Mouse (Mus musculus): Measurements from ENCODE around the gene Rin2. TPM values are rescaled to one million over a fixed set of nuclear protein-coding genes. Genes with fewer than 3 reads are reported as not detected.
A peak's percentile ranks its signal among the peaks of the same experiment; 100 is the strongest.

Gene Rin2
- polyA plus RNA-seq, 1 experiment from 2014 or later = 9.9 TPM

DNA sequence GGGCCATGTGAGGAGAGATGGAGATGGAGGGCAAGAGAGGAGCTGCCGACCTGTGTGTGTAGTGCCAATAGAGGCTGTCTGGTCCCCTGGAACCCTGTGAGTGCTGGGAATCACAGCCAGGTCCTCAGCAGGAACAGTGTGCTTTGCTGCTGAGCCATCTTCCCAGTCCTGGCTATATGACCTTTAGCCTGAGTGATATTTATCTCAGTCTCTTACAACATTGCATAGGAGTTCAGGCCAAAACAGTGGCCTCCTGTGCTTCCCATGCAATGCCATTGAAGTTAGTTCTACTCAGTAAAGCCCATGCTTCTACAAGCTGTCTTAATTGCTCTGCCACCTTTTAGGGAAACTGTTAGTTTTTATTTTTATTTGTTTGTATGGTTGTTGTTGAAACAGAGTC, 160.9 kb downstream of the Rin2 start:
- no peaks in the 10 kb centered on the region for H3K27me3 ChIP-seq (replicated peaks; ENCODE audit: control insufficient read depth, insufficient read depth, low read length)
- no peak overlapping the region for H3K4me3 ChIP-seq (replicated peaks; ENCODE audit: low read length)
- H3K9me3 ChIP-seq (ENCODE audit: control insufficient read depth, low read length) = no peaks in the 10 kb centered on the region
- no peak for ATAC-seq
- H3K4me1 ChIP-seq (replicated peaks; ENCODE audit: control insufficient read depth, insufficient read depth, low read length) = peaks cover 6% of the 10 kb centered on the region
- no peak overlapping the region for H3K9ac ChIP-seq (replicated peaks; ENCODE audit: low read depth, low read length)
- no peak overlapping the region for H3K4me2 ChIP-seq (ENCODE audit: low read length)
- 93% methylated on average over 1 of the region's 1 CpGs for WGBS
- no peak overlapping the region for H3K27ac ChIP-seq (ENCODE audit: low read length)
- H3K36me3 ChIP-seq (ENCODE audit: control insufficient read depth, insufficient read depth) = no peaks in the 10 kb centered on the region

DNA sequence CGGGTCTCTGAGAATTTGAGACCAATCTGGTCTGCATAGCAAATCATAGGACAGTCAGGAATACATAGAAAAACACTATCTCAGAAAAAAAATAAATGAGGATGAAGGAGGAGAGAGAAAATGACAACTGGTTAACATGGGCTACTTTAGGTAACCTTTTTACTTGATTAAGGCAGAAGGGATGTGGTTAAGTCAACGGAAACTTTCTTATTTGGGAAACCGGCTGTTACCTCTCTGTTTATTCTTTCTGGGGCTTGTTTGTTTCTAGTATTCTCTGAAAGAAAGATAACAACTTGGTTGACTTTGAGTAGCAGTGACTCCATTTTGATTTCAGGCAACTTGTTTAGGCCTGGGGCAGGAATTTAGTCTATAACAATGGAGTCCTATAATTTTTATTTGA, 163.7 kb downstream of the Rin2 start:
- 96% methylated on average over 3 of the region's 3 CpGs for WGBS
- Histone ChIP-seq H3K27ac (ENCODE audit: low read length) (no peak overlapping the region), H3K27me3 (replicated peaks; ENCODE audit: control insufficient read depth, insufficient read depth, low read length) (no peaks in the 10 kb centered on the region), H3K4me1 (replicated peaks; ENCODE audit: control insufficient read depth, insufficient read depth, low read length) (no peaks in the 10 kb centered on the region), H3K4me3 (replicated peaks; ENCODE audit: low read length) (no peak overlapping the region), H3K9ac (replicated peaks; ENCODE audit: low read depth, low read length) (no peak overlapping the region), H3K36me3 (ENCODE audit: control insufficient read depth, insufficient read depth) (no peaks in the 10 kb centered on the region), H3K9me3 (ENCODE audit: control insufficient read depth, low read length) (no peaks in the 10 kb centered on the region), H3K4me2 (ENCODE audit: low read length) (no peak overlapping the region)
- ATAC-seq = no peak

DNA sequence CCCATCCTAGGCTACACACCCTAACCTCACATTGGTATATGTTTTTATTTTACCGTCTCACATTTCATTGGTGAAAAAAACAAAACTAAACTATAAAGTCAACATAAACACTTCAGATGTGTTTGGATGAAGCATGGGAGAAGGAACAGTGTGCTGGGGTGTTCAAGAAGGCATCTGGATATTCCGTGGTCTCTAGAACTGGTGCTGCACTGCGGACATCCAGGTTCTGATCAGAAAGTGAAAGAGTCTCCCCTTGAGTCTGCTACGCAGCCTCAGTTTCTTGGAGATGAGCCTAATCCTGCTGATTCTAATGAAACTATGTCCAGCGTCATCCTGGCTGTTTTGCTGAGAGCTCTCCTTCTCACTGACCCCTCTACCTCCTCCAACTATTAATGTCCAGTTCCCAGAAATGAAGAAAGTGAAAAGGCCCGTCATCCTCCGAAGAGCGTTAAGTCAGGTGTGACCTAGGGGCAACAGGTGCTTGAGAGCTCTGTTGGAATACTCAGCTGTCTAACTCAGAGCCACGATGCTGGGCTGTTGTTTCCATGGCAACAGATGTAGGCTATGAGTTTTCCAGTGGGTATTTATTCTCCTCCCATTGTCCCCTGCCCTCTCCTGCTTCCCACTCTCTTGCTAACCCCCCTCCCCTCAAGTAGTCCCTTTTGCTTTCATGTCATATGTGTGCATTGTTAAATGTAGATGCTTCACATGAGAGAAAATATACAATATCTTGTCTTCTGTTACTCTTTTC, 164.7 kb downstream of the Rin2 start:
- no peaks in the 10 kb centered on the region for H3K36me3 ChIP-seq (ENCODE audit: control insufficient read depth, insufficient read depth)
- no peak overlapping the region for H3K4me3 ChIP-seq (replicated peaks; ENCODE audit: low read length)
- H3K9me3 ChIP-seq (ENCODE audit: control insufficient read depth, low read length) = no peaks in the 10 kb centered on the region
- no peak overlapping the region for H3K27ac ChIP-seq (ENCODE audit: low read length)
- 75% methylated on average over 9 of the region's 9 CpGs for WGBS
- H3K27me3 ChIP-seq (replicated peaks; ENCODE audit: control insufficient read depth, insufficient read depth, low read length) = no peaks in the 10 kb centered on the region
- H3K4me2 ChIP-seq (ENCODE audit: low read length) = no peak overlapping the region
- H3K4me1 ChIP-seq (replicated peaks; ENCODE audit: control insufficient read depth, insufficient read depth, low read length) = no peaks in the 10 kb centered on the region
- ATAC-seq = peak; percentile 55; the same call in 1 of the 2 replicates
- no peak overlapping the region for H3K9ac ChIP-seq (replicated peaks; ENCODE audit: low read depth, low read length)

DNA sequence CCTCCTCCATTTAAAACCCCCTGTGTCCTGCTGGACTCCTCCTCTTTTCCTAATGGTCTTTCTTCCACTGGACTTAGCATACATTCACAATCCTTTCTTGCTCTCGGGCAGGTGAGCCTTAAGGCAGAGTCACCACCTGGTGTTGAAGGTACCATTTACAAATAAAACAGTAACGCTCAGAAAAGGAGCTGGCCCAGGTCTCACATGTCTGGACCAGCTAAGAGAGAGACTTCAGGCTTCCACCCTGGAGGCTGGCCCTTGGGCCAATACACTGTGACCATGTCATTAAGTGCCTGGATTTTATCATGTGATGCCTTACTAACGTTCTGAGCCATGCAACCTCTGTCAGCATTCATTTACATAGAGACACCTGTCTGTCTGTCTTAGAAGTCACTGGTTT, 165.3 kb downstream of the Rin2 start:
- Histone ChIP-seq H3K4me3 (replicated peaks; ENCODE audit: low read length) (no peak overlapping the region), H3K27ac (ENCODE audit: low read length) (no peak overlapping the region), H3K36me3 (ENCODE audit: control insufficient read depth, insufficient read depth) (no peaks in the 10 kb centered on the region), H3K9ac (replicated peaks; ENCODE audit: low read depth, low read length) (no peak overlapping the region), H3K9me3 (ENCODE audit: control insufficient read depth, low read length) (no peaks in the 10 kb centered on the region), H3K27me3 (replicated peaks; ENCODE audit: control insufficient read depth, insufficient read depth, low read length) (no peaks in the 10 kb centered on the region), H3K4me1 (replicated peaks; ENCODE audit: control insufficient read depth, insufficient read depth, low read length) (no peaks in the 10 kb centered on the region), H3K4me2 (ENCODE audit: low read length) (no peak overlapping the region)
- 73% methylated on average over 3 of the region's 3 CpGs for WGBS
- ATAC-seq = peak; percentile 28; the same call in 1 of the 2 replicates

DNA sequence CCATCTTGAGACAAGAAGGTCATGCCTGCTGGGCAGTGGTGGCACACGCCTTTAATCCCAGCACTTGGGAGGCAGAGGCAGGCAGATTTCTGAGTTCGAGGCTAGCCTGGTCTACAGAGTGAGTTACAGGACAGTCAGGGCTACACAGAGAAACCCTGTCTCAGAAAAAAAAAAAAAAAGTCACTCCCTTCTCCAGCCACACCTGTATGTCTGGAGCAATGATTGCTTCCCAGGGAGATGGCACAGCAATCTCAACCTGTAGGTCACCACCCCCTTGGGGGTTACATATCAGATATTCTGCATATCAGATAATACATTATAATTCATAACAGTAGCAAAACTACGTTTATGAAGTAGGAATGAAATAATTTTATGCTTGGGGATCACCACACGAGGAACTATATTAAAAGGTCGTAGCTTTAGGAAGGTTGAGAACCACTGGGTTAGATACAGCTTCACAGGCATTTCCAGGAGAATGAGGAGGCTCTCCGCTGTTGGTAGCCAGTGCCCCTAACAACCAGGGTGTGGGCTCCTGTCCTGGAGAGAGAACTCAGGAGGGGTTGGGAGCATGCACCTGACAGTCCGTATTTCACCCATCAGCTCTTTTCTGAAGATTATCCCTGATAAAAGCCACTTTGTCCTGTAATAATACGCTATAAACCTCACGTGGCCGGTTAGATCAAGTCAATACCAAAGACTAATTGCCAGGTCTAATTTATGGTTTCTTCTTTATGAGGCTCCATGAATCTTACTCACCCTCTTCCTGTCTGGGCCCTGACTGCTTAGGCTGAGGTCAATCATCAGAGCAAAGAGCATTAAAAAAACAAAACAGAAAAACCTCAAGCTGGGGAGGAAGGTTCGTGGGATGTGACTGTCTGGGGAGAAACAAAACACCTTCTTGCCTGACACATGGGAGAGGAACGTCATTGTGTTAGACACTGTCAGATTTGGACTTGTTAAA, 166.2 kb downstream of the Rin2 start:
- no peaks in the 10 kb centered on the region for H3K27me3 ChIP-seq (replicated peaks; ENCODE audit: control insufficient read depth, insufficient read depth, low read length)
- no peak overlapping the region for H3K4me3 ChIP-seq (replicated peaks; ENCODE audit: low read length)
- no peak overlapping the region for H3K4me2 ChIP-seq (ENCODE audit: low read length)
- no peaks in the 10 kb centered on the region for H3K4me1 ChIP-seq (replicated peaks; ENCODE audit: control insufficient read depth, insufficient read depth, low read length)
- H3K9me3 ChIP-seq (ENCODE audit: control insufficient read depth, low read length) = no peaks in the 10 kb centered on the region
- 85% methylated on average over 12 of the region's 12 CpGs for WGBS
- no peaks in the 10 kb centered on the region for H3K36me3 ChIP-seq (ENCODE audit: control insufficient read depth, insufficient read depth)
- no peak for ATAC-seq
- H3K9ac ChIP-seq (replicated peaks; ENCODE audit: low read depth, low read length) = no peak overlapping the region
- no peak overlapping the region for H3K27ac ChIP-seq (ENCODE audit: low read length)

DNA sequence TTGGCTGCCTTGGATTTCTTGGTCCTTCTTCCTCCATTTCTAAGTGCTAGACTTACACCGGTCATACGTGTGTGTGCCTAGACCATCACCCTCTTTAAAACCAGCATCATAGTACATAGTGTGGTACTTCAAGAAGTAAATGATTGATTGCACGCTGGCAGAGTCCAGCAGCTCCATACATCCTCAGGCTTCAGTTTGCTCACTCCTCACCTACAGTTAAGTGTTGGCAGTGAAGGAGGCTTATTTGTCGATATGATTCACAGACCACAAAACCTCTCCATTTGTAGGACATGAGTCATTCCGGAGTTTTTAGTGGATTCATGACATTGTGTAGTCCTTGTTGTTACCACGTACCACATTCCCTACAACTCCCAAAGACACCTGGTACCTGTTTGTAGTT, 168.3 kb downstream of the Rin2 start:
- 95% methylated on average over 6 of the region's 6 CpGs for WGBS
- Histone ChIP-seq H3K27ac (ENCODE audit: low read length) (no peak overlapping the region), H3K36me3 (ENCODE audit: control insufficient read depth, insufficient read depth) (no peaks in the 10 kb centered on the region), H3K9me3 (ENCODE audit: control insufficient read depth, low read length) (no peaks in the 10 kb centered on the region), H3K4me1 (replicated peaks; ENCODE audit: control insufficient read depth, insufficient read depth, low read length) (no peaks in the 10 kb centered on the region), H3K27me3 (replicated peaks; ENCODE audit: control insufficient read depth, insufficient read depth, low read length) (no peaks in the 10 kb centered on the region), H3K4me3 (replicated peaks; ENCODE audit: low read length) (no peak overlapping the region), H3K4me2 (ENCODE audit: low read length) (no peak overlapping the region), H3K9ac (replicated peaks; ENCODE audit: low read depth, low read length) (no peak overlapping the region)
- ATAC-seq = no peak

DNA sequence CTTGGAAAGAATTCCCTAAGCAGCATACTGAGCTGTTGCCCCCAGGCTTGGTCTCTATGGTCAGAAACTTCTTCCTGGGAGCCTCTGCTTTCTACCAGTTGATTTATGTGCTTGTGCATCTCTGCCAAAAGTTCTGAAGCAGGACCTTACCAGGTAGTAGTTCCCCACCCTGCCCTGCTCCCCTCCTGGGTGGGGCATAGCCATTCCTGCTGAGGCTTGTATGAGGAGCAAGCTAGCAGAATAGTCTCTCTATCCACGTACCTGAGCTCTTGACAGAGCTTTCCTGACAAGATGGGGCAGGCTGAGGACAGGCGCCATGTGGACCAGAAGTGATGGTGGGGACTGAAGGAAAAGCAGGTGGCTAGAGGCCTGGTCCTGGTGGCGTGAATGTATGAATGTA, 171.6 kb downstream of the Rin2 start:
- Histone ChIP-seq H3K4me3 (replicated peaks; ENCODE audit: low read length) (no peak overlapping the region), H3K4me2 (ENCODE audit: low read length) (no peak overlapping the region), H3K27ac (ENCODE audit: low read length) (no peak overlapping the region), H3K4me1 (replicated peaks; ENCODE audit: control insufficient read depth, insufficient read depth, low read length) (no peaks in the 10 kb centered on the region), H3K27me3 (replicated peaks; ENCODE audit: control insufficient read depth, insufficient read depth, low read length) (no peaks in the 10 kb centered on the region), H3K9ac (replicated peaks; ENCODE audit: low read depth, low read length) (no peak overlapping the region), H3K36me3 (ENCODE audit: control insufficient read depth, insufficient read depth) (no peaks in the 10 kb centered on the region), H3K9me3 (ENCODE audit: control insufficient read depth, low read length) (no peaks in the 10 kb centered on the region)
- 90% methylated on average over 3 of the region's 3 CpGs for WGBS
- no peak for ATAC-seq

DNA sequence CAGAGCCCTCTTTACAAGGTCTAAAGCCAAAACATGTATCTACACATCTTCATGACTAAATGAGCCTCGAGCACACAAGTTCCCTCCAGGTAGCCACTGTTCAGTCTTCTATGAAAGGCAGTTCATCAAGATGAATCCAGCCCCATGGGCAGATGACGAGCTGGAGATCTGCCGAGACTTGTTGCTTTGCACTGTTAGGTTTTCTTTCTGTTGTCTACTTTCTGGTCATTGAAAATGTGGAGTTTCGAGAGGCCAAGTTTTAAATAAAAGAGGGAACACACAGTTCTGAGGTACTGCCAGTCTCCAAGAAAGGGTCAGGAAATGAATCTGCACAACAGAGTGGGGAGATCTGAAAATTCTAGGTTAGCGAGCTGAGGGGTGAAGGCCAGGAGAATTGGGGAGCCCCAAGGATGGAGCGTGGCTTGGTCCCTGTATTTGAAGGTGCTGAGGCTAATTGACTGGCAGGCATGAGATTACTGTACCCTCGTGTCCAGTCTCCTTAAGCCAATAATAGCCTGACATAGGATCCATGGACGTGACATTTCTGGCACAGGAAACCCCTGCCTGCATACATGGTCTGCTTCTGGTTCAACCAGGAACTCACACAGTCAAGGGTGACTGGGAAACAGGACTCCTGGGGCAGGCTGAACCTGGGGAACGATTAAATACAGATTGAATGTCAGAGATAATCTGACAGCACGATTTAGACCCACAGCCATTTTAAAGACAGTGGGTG, 174.3 kb downstream of the Rin2 start:
- Histone ChIP-seq H3K27ac (ENCODE audit: low read length) (no peak overlapping the region), H3K9ac (replicated peaks; ENCODE audit: low read depth, low read length) (no peak overlapping the region), H3K27me3 (replicated peaks; ENCODE audit: control insufficient read depth, insufficient read depth, low read length) (no peaks in the 10 kb centered on the region), H3K4me1 (replicated peaks; ENCODE audit: control insufficient read depth, insufficient read depth, low read length) (no peaks in the 10 kb centered on the region), H3K36me3 (ENCODE audit: control insufficient read depth, insufficient read depth) (no peaks in the 10 kb centered on the region), H3K4me3 (replicated peaks; ENCODE audit: low read length) (no peak overlapping the region), H3K4me2 (ENCODE audit: low read length) (no peak overlapping the region), H3K9me3 (ENCODE audit: control insufficient read depth, low read length) (no peaks in the 10 kb centered on the region)
- no peak for ATAC-seq
- WGBS = 84% methylated on average over 10 of the region's 10 CpGs

DNA sequence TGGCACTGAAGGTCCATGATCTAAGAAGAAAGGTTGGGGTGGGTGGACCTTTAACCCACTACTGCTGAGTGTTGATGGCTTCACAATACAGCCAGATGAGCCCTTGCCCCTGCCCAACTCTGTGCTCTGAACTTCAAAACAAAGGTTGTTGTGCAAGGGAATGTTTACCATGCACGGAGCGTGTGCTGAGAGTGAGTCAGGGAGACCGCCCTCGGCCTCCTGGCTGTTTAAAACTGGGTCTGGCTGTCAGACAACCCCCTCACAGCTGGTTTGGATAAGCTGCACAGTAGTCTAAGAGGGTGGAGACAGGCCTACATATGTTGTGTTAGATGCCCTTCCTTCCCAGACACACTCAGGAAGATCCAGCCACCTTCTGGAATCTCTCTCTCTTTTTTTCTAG, 175.8 kb downstream of the Rin2 start:
- H3K36me3 ChIP-seq (ENCODE audit: control insufficient read depth, insufficient read depth) = no peaks in the 10 kb centered on the region
- no peaks in the 10 kb centered on the region for H3K4me1 ChIP-seq (replicated peaks; ENCODE audit: control insufficient read depth, insufficient read depth, low read length)
- H3K27ac ChIP-seq (ENCODE audit: low read length) = no peak overlapping the region
- no peaks in the 10 kb centered on the region for H3K9me3 ChIP-seq (ENCODE audit: control insufficient read depth, low read length)
- no peak overlapping the region for H3K9ac ChIP-seq (replicated peaks; ENCODE audit: low read depth, low read length)
- no peaks in the 10 kb centered on the region for H3K27me3 ChIP-seq (replicated peaks; ENCODE audit: control insufficient read depth, insufficient read depth, low read length)
- WGBS = 69% methylated on average over 4 of the region's 4 CpGs
- ATAC-seq = no peak
- H3K4me3 ChIP-seq (replicated peaks; ENCODE audit: low read length) = no peak overlapping the region
- no peak overlapping the region for H3K4me2 ChIP-seq (ENCODE audit: low read length)

Measured in forebrain, embryonic 16.5 days (tissue).